Mouse (Mus musculus) layer of hippocampus, adult 18-20 months (tissue): Measurements from ENCODE around the gene Tnfrsf11a. TPM values are rescaled to one million over a fixed set of nuclear protein-coding genes. Genes with fewer than 3 reads are reported as not detected.

Experiments
- DNase-seq, 2 experiments: peaks; one replicate each; pipeline ENCODE4 v3.0.0; 2022; ENCODE audit warnings: low spot score in 2 of 2
- total RNA-seq, 2 experiments: library from RNA; stranded (reverse); gene quantifications; 2 replicates each; pipeline ENCODE4 v1.2.3; 2021

Gene Tnfrsf11a
- total RNA-seq, 2 experiments from 2014 or later: 1.8 to 2.3 TPM

DNA sequence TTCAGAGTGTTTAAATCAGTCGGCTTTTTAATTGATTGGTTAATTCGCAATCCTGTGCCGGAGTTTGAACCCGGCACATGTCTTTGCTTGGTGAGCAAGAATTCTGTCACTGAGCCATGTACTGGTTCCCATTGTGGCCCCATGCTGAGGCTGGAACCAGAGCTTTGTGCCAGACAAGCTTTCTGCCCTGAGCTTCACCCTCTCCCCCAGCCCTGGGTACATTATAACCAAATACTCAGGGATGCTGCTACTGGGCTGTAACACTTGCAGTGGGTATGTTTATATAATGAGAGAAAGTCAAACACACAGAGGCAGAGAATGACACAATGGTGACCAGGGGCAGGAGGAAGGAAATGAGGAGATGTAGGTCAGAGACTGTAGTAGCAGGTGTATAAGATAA lies 43.8 kb downstream of the Tnfrsf11a start:
- DNase-seq: no peak

DNA sequence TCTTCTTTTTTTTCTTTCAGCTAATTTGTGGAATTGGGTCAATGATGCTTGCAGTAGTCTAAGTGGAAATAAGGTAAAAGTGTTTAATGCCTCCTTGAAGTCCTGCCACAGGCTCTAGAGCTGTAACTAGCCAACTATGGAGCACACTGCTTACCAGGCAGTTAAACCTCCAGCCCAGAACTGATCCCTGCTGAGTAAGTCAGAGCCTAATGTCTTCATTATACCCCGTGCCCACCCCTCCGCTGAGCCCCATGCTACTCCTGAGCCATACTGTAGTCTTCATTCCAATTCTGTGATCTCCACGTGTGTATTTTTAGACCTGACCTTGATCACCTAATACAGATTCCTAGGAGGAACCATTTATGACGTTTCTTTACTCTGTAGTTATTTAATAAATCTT lies 44.5 kb downstream of the Tnfrsf11a start:
- DNase-seq: no peak

DNA sequence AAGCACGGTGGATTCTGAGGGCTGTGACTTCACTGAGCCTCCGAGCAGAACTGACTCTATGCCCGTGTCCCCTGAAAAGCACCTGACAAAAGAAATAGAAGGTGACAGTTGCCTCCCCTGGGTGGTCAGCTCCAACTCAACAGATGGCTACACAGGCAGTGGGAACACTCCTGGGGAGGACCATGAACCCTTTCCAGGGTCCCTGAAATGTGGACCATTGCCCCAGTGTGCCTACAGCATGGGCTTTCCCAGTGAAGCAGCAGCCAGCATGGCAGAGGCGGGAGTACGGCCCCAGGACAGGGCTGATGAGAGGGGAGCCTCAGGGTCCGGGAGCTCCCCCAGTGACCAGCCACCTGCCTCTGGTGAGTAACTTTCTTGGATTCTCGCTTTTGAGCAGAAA lies 46.9 kb downstream of the Tnfrsf11a start:
- DNase-seq: no peak

DNA sequence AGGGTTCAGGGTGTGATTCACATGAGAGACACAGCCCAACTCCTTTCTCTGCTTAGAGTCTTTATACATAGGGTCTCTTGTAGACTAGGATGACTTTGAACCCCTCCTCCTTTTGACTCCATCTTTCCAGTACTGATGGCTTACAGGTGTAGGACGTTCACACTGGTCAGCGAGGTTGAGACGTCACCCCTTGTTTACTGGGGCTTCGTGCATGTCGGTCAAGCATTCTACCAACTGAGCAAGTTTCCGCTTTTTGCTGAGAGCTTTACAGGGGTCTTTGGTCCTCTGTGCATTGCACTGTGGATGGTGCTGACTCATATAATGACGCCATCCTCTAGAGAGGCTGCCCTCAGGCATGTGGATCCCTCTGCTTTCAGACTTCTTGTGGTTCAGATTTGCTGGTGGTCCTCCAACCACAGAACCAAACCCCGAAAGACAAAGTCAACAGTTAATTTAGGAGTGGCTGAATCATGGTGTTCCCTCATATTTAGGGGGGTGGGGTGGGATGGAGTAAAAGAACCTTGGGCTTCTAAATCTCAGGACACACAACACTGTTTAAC lies 47.3 kb downstream of the Tnfrsf11a start:
- no peak for DNase-seq

DNA sequence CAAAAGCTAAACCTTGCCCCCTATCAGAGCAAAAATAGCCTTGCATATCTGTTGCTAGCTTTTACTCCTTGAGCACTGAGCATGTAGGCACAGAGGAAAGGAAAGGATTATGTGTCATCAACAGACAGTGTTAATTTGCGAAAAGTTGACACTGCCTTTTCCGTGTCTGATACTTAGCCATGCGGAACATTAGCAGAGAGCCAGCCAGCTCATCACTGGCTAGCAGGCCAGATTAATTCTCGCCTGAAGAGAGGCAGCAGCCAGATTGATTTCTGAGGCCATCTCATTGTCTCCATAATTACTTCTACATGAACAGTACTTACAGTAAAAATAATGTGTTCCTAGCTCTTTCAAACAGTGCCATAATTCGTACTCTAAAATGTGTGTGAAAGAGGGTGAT lies 48.7 kb downstream of the Tnfrsf11a start:
- no peak for DNase-seq

DNA sequence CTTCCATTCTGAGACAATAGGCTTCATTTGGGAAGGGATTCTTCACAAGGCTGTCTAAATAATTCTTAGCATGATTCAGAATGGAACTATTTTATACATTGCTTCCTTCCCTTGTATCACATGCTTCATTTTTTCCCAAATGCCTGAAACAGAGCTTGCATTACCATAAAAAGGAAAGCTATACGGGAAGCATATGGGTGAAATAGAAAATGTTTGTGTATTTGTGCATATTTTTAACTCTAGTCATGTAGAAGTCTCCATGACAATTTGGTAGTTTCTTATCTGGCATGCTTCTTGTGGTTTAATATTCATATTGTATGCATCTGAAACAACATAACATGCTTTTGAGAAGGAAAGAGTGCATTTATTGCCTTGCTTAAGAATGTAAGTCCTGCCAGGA lies 52.3 kb downstream of the Tnfrsf11a start:
- no peak for DNase-seq

DNA sequence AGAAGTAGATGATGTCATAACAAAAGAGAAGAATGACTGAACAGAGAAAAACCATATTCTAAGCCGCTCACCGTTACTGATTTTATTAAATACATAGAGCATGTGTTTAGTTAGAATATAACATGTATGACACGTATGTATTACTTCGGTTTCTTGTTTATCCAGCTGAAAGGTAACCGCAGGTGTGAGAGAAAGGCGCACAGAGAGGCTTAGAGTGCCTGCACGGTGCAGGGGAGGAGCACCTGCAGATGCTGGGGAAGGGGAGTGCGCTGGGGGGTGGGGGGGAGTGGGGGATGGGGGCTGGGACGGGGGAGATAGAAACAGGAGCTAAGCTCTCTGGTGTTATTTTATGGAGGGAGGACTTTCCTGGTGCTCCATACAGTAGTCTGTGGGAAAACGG lies 62.4 kb downstream of the Tnfrsf11a start:
- no peak for DNase-seq

DNA sequence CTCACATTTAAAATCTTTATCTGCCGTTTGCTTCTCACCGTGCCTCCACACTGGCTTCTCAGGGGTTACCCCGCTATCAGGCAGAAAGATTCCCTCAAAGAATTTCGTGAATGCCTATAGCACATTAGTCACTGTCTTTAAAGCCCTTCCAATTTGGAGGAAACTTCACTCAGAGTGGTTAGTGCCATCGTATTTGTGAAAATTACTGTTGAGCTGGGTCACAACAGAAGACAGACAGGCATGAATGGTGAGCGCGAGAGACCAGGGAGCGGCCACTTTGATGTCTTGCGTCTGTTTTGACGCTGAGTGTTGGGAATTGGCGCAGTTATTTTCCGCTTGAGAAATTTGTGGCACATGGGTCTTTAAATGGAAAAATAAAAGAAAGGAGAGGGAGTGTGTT lies 62.9 kb downstream of the Tnfrsf11a start:
- DNase-seq: no peak

DNA sequence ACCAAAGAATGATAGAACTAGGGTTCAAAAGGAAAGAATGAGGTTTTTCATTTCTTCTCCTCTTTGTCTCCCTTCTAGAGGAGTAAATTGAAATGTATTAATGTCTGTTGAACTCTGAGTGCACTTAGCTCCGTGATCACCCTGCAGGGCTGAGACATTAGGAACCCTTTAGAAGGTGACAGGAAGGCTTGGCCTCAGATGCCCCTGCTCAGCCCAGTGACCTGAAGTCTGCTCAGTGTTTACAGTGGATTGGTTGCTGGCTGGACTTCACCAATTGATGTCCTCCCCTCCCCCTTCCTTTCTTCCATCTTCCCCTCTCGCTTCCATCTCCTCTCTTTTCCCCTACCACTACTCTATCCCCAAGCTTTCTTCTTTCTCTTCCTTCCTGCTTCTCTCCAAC lies 63.3 kb downstream of the Tnfrsf11a start:
- no peak for DNase-seq

DNA sequence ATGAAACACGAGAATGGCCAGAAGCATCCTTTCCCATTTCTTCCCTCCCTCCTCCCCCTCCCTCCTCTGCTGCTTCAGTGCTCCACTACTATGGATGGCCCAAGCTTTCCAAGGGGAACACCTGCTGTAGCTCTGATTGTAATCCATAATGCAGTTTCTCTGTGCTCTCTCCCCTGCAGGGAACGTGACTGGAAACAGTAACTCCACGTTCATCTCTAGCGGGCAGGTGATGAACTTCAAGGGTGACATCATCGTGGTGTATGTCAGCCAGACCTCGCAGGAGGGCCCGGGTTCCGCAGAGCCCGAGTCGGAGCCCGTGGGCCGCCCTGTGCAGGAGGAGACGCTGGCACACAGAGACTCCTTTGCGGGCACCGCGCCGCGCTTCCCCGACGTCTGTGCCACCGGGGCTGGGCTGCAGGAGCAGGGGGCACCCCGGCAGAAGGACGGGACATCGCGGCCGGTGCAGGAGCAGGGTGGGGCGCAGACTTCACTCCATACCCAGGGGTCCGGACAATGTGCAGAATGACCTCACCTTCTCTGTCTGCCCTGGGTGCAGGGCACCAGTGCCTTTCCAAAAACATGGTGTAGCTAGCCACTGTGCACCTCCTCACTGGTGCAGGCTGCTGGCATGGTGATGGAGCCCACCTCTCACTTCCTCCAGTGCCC lies 64.0 kb downstream of the Tnfrsf11a start:
- DNase-seq: no peak

DNA sequence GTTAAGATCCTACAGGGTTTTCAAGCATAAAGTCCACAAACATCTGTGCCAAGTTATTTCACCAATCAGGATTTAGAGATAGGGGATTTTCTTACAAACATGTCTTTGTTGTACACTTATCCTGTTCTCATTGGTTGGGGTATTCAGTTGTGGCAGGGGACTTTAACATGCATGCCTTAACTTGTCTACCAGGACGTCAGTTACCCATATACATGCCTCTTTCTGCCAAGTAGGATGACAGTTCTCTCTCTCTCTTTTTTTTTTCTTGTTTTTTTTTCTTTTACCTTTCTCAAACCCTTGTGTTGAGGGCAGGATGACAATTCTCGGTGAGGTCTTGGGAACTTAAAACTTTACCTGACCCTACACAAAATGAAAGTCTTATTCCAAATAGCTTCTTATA lies 65.9 kb downstream of the Tnfrsf11a start:
- no peak for DNase-seq

DNA sequence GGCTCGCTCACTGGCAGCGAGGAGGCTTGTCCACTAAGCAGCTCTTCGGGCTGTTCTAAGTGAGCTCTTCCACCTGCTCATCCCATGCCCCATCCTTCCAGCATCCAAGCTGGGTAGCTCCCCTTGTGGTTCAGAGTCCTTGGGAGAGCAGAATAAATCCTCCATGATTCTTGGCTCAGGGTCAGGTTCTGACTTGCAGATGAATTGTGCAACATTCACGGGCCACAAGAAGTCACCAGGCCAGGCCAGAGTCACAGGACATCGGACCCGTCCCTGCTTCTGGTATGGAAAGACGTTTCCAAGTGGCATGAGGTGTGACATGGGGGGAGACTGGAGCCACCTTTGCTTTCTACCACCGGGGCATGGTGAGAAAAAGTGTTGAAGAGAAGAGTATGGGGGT lies 68.3 kb downstream of the Tnfrsf11a start:
- no peak for DNase-seq

DNA sequence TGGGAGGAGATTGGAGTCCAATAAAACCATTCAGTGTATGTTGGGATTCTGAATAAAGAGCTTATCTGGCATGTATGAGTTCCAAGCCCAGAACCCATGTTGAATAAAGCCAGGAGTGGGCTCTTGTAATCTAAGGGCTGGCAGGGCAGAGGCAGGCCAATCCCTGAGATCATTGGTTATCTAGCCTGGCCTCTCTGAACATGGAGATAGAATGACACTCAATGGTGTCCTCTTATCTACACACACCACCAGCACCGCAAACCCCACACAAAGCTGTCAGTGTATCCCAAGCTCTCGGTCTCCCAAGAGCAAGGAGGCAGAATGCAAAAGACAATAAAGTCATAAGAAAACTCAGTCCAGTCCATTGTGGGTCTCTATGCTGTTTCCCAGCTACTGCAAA lies 70.8 kb downstream of the Tnfrsf11a start:
- no peak for DNase-seq

DNA sequence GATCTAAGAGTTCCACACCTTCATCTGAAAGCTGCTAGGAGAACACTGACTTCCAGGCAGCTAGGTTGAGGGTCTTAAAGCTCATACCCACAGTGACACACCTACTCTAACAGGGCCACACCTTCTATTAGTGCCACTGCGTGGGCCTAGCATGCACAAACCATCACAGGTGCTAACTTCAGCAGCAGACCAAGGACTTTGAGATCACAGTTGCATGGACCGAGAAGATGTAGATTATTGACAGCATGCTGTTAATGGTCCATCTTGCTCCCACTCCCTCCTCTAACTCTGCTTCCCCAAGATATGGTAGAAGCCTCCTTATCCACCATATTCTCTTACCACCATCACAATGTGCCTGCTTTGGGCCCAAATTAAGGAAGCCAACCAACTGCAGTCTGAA lies 79.2 kb downstream of the Tnfrsf11a start:
- no peak for DNase-seq

DNA sequence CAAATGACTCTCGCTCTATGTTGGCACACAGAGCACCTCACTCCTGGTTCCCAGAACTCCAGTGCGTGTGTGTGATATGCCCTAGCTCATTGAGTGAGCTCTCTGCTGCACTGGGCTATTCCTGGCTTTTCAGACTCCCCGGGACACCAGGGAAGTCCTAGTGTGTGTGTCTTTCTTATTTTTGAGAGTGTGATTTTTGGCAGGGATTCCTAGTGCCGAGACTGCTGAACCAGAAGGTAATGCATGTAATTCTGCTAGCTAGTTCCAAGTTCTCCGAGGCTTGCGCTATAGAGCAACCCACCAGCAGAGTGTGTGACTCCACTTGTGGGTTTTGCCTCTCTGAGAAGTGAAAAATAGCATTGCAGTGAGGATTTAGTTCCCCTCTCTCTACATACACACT lies 96.1 kb downstream of the Tnfrsf11a start:
- DNase-seq: peak in 1 of 2 experiments; percentile 19

DNA sequence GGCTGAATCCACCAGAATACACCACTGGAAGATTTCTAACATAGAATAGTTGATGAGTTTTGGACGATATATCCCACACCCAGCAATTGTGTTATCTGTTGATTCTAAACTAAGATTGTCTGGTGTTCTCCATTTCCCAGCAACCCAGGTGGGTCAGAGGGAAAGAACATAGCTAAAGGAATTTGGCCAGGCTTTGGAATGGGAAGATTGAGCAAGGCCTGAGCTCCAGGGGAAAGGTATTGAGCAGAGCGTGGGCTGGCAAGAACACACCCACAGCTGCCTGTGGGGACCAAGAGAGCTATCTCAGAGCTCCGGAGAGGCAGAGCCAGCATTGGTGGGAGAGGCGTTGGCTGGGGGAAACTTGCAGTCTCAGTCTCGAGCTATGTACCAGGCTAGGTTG lies 97.3 kb downstream of the Tnfrsf11a start:
- DNase-seq: no peak

DNA sequence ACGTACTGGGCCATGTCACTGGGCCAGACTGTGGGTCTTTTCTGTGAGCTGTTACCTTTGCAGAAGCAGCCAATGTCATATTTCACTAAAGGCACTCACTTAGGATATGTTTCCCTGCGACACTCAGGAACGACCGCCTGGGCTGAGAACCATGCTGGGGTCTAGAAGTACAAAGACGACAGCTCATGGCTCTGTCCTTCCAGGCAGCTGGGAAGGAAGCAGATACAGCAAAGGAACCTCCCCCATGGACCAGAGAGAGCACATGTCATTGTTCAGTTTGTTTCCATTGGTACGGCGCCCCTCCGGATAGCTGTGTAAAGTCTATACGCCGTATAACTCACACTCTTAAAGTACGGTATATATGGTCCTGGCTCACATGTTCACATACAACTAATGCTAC lies 97.9 kb downstream of the Tnfrsf11a start:
- no peak for DNase-seq

DNA sequence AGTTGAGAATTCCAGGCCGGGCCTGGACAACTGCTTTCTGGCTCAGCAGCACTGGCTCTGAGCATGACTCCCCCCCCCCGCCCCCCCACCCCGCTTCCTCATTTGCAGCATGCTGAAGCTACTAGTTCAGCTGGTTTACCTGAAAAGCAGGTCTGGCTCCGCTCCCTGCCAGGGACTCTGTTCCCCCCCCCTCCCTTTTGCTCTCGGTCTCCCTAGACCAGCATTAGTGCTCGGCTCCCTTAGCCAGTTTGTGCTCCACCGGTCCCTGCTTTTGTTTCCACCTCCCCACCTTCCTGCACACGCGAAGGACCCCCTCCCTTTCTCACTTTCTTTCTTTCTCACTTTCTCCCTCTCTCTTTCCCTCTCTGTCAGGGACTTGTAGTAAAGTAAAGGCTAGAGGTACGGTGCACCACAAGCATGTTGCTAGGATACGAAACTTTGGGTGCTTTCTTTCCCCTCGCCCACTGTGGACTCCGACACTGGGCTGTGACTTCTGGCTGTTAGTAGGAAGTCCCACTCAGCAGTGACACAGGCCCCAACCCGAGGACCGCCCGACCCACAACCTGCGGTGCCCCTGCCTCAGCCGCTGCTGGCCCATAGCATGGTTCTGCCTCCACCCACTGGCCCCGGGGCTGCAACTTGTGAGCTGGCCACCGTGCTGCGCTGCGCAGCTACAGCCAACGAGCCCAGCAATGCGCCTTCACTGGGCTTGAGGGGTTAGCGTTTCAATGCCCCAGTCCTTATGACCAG lies 100.2 kb downstream of the Tnfrsf11a start:
- DNase-seq: no peak

DNA sequence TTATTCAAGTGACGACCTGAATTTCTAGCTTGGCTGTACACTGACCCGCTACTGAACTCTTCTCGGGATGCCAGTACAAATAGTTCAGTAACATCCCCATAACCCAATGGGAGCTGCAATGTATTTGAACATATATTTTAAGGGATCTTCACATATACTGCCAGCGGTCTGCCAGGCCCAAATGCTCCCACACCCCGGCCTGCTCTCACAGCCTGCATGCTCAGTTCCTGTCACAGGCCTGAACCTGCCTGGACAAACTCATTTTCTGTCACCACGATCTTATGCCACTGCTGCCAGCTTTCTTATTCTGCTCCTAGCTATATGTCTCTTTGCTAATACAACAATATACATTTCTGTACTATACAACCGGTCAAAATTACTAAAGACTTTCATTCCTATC lies 100.9 kb downstream of the Tnfrsf11a start:
- DNase-seq: no peak

DNA sequence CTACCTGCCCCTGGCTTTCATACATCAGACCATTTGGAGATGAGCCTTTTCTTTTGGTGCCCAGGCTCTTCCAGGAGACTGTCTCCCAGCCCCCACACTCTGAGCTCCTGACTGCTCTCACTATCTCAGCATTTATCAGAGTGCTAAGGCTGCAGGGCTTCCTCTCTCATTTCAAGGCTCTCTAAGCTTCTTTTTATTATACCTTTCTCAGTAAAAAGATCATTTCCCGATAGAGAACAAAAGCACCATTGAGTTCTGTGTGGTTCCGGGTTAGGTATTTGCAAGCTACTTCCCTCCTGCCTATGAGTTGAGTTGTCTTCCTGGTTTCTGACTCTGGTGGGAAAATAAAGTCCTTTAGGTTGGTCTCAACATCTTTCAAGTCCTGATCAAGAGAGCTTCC lies 103.0 kb downstream of the Tnfrsf11a start:
- DNase-seq: no peak

DNA sequence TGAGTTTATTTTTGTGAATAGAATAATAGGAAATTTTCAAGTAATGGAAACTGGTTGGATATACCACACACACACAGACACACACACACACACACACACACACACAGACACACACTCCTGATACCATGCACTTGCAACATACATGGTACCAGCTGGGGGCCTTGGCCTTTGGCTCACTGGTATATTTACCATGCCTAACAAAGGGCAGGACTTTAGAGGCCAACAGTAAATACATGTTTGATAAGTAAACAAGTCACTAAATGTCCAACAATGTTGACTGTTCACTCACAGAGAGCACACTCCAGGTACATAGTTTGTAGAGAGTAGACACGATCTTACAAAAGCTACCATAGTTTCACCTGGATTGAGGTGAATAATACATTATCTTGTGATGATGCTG lies 104.6 kb downstream of the Tnfrsf11a start:
- no peak for DNase-seq

DNA sequence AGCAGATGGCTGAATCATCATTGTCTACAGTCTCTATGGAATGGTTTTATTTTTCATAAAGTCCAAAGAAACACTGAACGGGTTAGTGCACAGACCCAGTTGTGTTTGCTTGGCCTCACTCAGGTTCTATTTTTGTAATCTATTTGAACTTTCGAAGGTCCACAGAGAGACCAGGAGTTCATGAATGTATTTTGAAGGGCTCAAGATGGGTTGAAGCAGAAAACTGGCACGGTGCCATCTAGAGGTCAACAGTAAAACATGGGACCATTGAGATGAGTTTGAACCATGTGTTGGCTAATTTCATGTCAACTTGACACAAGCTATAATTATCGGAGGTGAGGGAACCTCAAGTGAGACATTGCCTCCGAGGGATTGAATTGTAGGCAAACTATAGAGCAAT lies 105.1 kb downstream of the Tnfrsf11a start:
- no peak for DNase-seq

DNA sequence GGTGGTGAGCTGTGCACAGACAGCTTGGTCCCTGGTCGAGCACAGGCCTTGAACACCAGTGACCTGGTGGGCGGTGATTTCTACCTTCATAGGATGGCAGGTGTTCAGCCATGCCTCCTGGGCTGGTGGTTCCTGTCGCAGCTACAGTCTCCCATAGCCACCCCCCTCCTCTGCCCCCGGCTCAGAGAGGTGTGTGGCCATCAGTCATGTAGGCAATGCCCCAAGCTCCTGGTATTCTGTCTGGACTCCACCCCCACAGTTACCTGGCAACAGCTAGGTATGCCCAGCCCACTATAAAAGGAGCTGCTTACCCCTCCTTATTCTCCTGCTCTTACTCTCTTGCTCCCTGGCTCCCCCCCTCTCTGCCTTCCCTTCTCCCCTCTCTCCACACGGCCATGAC lies 105.8 kb downstream of the Tnfrsf11a start:
- no peak for DNase-seq
